Mouse (Mus musculus): ENCODE results near the gene Fsip1. TPM values are rescaled to one million over a fixed set of nuclear protein-coding genes. Genes with fewer than 3 reads are reported as not detected.

The Fsip1 gene
- polyA plus RNA-seq, 2 experiments, result 0.32 to 0.40 TPM

- Histone ChIP-seq H3K36me3 (ENCODE audit: control insufficient read depth, insufficient read depth, low read length) (no peaks in the 10 kb centered on the region), H3K27ac (replicated peaks; ENCODE audit: low read depth, low read length) (no peak overlapping the region), H3K4me3 (replicated peaks; ENCODE audit: low read length) (no peak overlapping the region), H3K4me2 (replicated peaks; ENCODE audit: low read depth, low read length, severe bottlenecking) (no peak overlapping the region), H3K4me1 (ENCODE audit: control insufficient read depth, insufficient read depth, low read length) (peaks cover 2% of the 10 kb centered on the region; the same call in 1 of the 2 replicates), H3K9me3 (ENCODE audit: control insufficient read depth, low read length) (no peaks in the 10 kb centered on the region), H3K27me3 (ENCODE audit: control insufficient read depth, insufficient read depth, low read length) (no peaks in the 10 kb centered on the region), H3K9ac (ENCODE audit: low read depth, low read length, severe bottlenecking) (no peak overlapping the region)
- 60% methylated on average over 3 of the region's 3 CpGs for WGBS
- no peak for DNase-seq (ENCODE audit: low spot score)
- no peak for TF ChIP-seq POLR2A (IDR thresholded peaks at IDR 0.05; ENCODE audit: borderline replicate concordance, extremely low read depth, insufficient read depth, insufficient read length)
- ATAC-seq (ENCODE audit: low FRiP score, low read depth), result no peak
Measured at GRCm38 (mm10) chr2:118084693-118085092, 172.1 kb downstream of the Fsip1 start.

GRCm38 (mm10) chr2:118083652-118084051 lies 173.1 kb downstream of the Fsip1 start:
- no peak for ATAC-seq (ENCODE audit: low FRiP score, low read depth)
- H3K9ac ChIP-seq (ENCODE audit: low read depth, low read length, severe bottlenecking), result no peak overlapping the region
- TF ChIP-seq POLR2A (IDR thresholded peaks at IDR 0.05; ENCODE audit: borderline replicate concordance, extremely low read depth, insufficient read depth, insufficient read length), result no peak
- H3K27ac ChIP-seq (replicated peaks; ENCODE audit: low read depth, low read length), result no peak overlapping the region
- H3K4me3 ChIP-seq (replicated peaks; ENCODE audit: low read length), result no peak overlapping the region
- DNase-seq (ENCODE audit: low spot score), result no peak
- peaks cover 2% of the 10 kb centered on the region; the same call in 1 of the 2 replicates for H3K4me1 ChIP-seq (ENCODE audit: control insufficient read depth, insufficient read depth, low read length)
- H3K9me3 ChIP-seq (ENCODE audit: control insufficient read depth, low read length), result no peaks in the 10 kb centered on the region
- 87% methylated on average over 6 of the region's 6 CpGs for WGBS
- no peaks in the 10 kb centered on the region for H3K27me3 ChIP-seq (ENCODE audit: control insufficient read depth, insufficient read depth, low read length)
- no peaks in the 10 kb centered on the region for H3K36me3 ChIP-seq (ENCODE audit: control insufficient read depth, insufficient read depth, low read length)
- H3K4me2 ChIP-seq (replicated peaks; ENCODE audit: low read depth, low read length, severe bottlenecking), result no peak overlapping the region

- DNase-seq (ENCODE audit: low spot score) (no peak), ATAC-seq (ENCODE audit: low FRiP score, low read depth) (no peak)
- Histone ChIP-seq H3K4me3 (replicated peaks; ENCODE audit: low read length) (no peak overlapping the region), H3K4me2 (replicated peaks; ENCODE audit: low read depth, low read length, severe bottlenecking) (no peak overlapping the region), H3K4me1 (ENCODE audit: control insufficient read depth, insufficient read depth, low read length) (no peaks in the 10 kb centered on the region; the same call in 1 of the 2 replicates), H3K9me3 (ENCODE audit: control insufficient read depth, low read length) (no peaks in the 10 kb centered on the region), H3K9ac (ENCODE audit: low read depth, low read length, severe bottlenecking) (no peak overlapping the region), H3K27me3 (ENCODE audit: control insufficient read depth, insufficient read depth, low read length) (no peaks in the 10 kb centered on the region), H3K27ac (replicated peaks; ENCODE audit: low read depth, low read length) (no peak overlapping the region), H3K36me3 (ENCODE audit: control insufficient read depth, insufficient read depth, low read length) (no peaks in the 10 kb centered on the region)
- no peak for TF ChIP-seq POLR2A (IDR thresholded peaks at IDR 0.05; ENCODE audit: borderline replicate concordance, extremely low read depth, insufficient read depth, insufficient read length)
- WGBS, result 82% methylated on average over 5 of the region's 5 CpGs
Measured at GRCm38 (mm10) chr2:118081581-118081980, 175.2 kb downstream of the Fsip1 start.

Small RNA genes lying within 50 kb of the gene (microRNA-seq; reads per million reads assigned to microRNA genes)
- not detected for gene Gm22800

Other genes with a start within 250 kb of the Fsip1 start
- 86.2 and 103 TPM in 2 replicates for gene Thbs1, start 145.1 kb downstream of the Fsip1 start, polyA plus RNA-seq (2012; rRNA removed)
- gene Thbs1, start 145.1 kb downstream of the Fsip1 start, polyA plus RNA-seq (2014; fragmentation: Nextera tagmentation; extraction: Ambion mirVana), result 99.4 and 108 TPM in 2 replicates
- 0.28 and 0.29 TPM in 2 replicates for gene Gpr176, start 116.5 kb upstream of the Fsip1 start, polyA plus RNA-seq (2012; rRNA removed)
- 0.36 and 0.83 TPM in 2 replicates for gene Gpr176, start 116.5 kb upstream of the Fsip1 start, polyA plus RNA-seq (2014; fragmentation: Nextera tagmentation; extraction: Ambion mirVana)
- gene Eif2ak4, start 131.7 kb upstream of the Fsip1 start, polyA plus RNA-seq (2012; rRNA removed), result 24.1 and 25.2 TPM in 2 replicates
- 12.1 and 12.7 TPM in 2 replicates for gene Eif2ak4, start 131.7 kb upstream of the Fsip1 start, polyA plus RNA-seq (2014; fragmentation: Nextera tagmentation; extraction: Ambion mirVana)
- gene Srp14, start 222.7 kb upstream of the Fsip1 start, polyA plus RNA-seq (2012; rRNA removed), result 127 and 165 TPM in 2 replicates
- gene Srp14, start 222.7 kb upstream of the Fsip1 start, polyA plus RNA-seq (2014; fragmentation: Nextera tagmentation; extraction: Ambion mirVana), result 229 and 238 TPM in 2 replicates